Mouse (Mus musculus) heart, adult 10 weeks (tissue): ENCODE measurements around the gene Erv3. TPM values are rescaled to one million over a fixed set of nuclear protein-coding genes. Genes with fewer than 3 reads are reported as not detected.

Experiments used
- polyA plus RNA-seq: library from polyadenylated mRNA; stranded (reverse); fragments of 350-450 nt; fragmentation: Illumina TruSeq; extraction: RNeasy Lipid Tissue Mini Kit (QIAGEN cat#74804); gene quantifications from one replicate; pipeline ENCODE4 v1.2.3, GENCODE M21; 2014; ENCODE audit warnings: low read depth, low replicate concordance

The Erv3 gene
- not detected for polyA plus RNA-seq

GRCm38 (mm10) chr2:131859721-131860120 lies at the start of gene Erv3:
Gene Erv3, minus strand, starts transcription at chr2:131859747.

Other genes starting within 250 kb of the Erv3 start
- gene Prnp, start 50.2 kb upstream of the Erv3 start, polyA plus RNA-seq: 136 TPM
- not detected for gene Prn, start 50.2 kb upstream of the Erv3 start, polyA plus RNA-seq
- gene Prnd, start 91.1 kb upstream of the Erv3 start, polyA plus RNA-seq: 0.94 TPM
- 5.3 TPM for gene Rassf2, start 170.5 kb upstream of the Erv3 start, polyA plus RNA-seq